Mouse (Mus musculus): ENCODE data around the gene Dgkh. TPM values are rescaled to one million over a fixed set of nuclear protein-coding genes. Genes with fewer than 3 reads are reported as not detected.
A peak's percentile ranks its signal among the peaks of the same experiment; 100 is the strongest.
"Not testable (repeated sequence)": the region's sequence is repeated elsewhere in the genome, so short reads cannot be mapped to it uniquely, and the experiment has no call there.

The Dgkh gene
- total and polyA plus RNA-seq, 2 experiments from 2014 or later = 2.7 to 16.2 TPM

DNA sequence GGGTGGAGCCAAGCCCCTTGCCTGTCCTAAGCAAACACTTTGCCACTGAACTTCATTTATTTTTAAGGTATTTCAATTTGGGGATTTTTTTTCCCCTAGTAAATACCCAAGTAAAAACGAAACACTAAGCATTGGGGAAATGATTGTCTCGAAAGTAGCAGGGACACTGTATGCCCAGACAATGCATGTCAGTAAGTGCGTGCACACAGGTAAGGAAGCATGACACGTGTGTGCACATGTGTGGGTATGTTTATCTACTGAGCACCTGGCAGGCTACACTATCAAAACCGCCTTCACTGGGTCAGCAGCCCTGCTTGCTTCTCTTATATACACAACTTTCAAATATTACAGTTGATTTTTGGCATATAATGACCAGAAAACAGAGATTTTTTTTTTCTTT, 164.2 kb downstream of the Dgkh start:
- DNase-seq = no peak
- no peaks in the 10 kb centered on the region for H3K4me1 ChIP-seq (ENCODE audit: insufficient read depth)
- peaks cover 31% of the 10 kb centered on the region for H3K36me3 ChIP-seq (ENCODE audit: insufficient read depth)
- WGBS = 93% methylated on average over 5 of the region's 5 CpGs
- H3K4me3 ChIP-seq (ENCODE audit: low read depth, low read length) = no peak overlapping the region
- H3K4me2 ChIP-seq (ENCODE audit: low read depth) = no peak overlapping the region
- no peak overlapping the region for H3K27ac ChIP-seq (ENCODE audit: low read depth, low read length)
- no peaks in the 10 kb centered on the region for H3K27me3 ChIP-seq (ENCODE audit: insufficient read depth, low read length)
- H3K9me3 ChIP-seq (ENCODE audit: low read length) = no peaks in the 10 kb centered on the region
- TF ChIP-seq CTCF (IDR thresholded peaks at IDR 0.05; ENCODE audit: low read depth) = no peak
- ATAC-seq = no peak
- no peak overlapping the region for H3K9ac ChIP-seq

- WGBS = 84% methylated on average over 4 of the region's 4 CpGs
Observed at GRCm38 (mm10) chr14:78566431-78566830, 166.1 kb downstream of the Dgkh start.

DNA sequence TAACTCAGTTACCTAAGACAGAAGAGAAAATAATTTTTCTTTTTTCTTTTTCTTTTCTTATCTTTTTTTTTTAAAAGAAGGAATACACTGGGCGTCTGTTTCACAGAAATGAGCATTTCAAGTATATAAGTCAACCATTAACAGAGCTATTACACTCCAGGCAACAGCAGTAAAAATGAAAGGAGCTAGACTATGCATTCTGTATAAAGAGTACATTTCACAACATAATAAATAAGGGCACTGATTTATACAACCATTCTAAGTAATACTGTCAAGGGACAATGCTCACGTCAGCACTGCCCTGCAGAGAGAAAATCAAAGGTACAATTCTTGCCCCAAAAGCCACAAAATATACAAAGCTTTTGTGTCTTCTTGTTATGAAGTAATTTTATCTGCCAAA, 168.3 kb downstream of the Dgkh start:
- Histone ChIP-seq H3K36me3 (ENCODE audit: insufficient read depth) (peaks cover 16% of the 10 kb centered on the region), H3K27me3 (ENCODE audit: insufficient read depth, low read length) (no peaks in the 10 kb centered on the region), H3K4me3 (ENCODE audit: low read depth, low read length) (no peak overlapping the region), H3K9ac (no peak overlapping the region), H3K4me1 (ENCODE audit: insufficient read depth) (no peaks in the 10 kb centered on the region), H3K4me2 (ENCODE audit: low read depth) (no peak overlapping the region), H3K9me3 (ENCODE audit: low read length) (no peaks in the 10 kb centered on the region), H3K27ac (ENCODE audit: low read depth, low read length) (no peak overlapping the region)
- WGBS = 88% methylated on average over 2 of the region's 2 CpGs
- no peak for DNase-seq
- ATAC-seq = no peak
- TF ChIP-seq CTCF (IDR thresholded peaks at IDR 0.05; ENCODE audit: low read depth) = no peak

More at GRCm38 (mm10) chr14:78566431-78566830, 166.1 kb downstream of the Dgkh start:
- H3K4me2 ChIP-seq (ENCODE audit: low read depth) = no peak overlapping the region
- H3K36me3 ChIP-seq (ENCODE audit: insufficient read depth) = peaks cover 23% of the 10 kb centered on the region
- H3K9ac ChIP-seq = no peak overlapping the region
- H3K27ac ChIP-seq (ENCODE audit: low read depth, low read length) = no peak overlapping the region
- H3K4me1 ChIP-seq (ENCODE audit: insufficient read depth) = no peaks in the 10 kb centered on the region
- ATAC-seq (no peak), DNase-seq (no peak)
- no peaks in the 10 kb centered on the region for H3K9me3 ChIP-seq (ENCODE audit: low read length)
- H3K4me3 ChIP-seq (ENCODE audit: low read depth, low read length) = no peak overlapping the region
- TF ChIP-seq CTCF (IDR thresholded peaks at IDR 0.05; ENCODE audit: low read depth) = no peak
- H3K27me3 ChIP-seq (ENCODE audit: insufficient read depth, low read length) = no peaks in the 10 kb centered on the region

DNA sequence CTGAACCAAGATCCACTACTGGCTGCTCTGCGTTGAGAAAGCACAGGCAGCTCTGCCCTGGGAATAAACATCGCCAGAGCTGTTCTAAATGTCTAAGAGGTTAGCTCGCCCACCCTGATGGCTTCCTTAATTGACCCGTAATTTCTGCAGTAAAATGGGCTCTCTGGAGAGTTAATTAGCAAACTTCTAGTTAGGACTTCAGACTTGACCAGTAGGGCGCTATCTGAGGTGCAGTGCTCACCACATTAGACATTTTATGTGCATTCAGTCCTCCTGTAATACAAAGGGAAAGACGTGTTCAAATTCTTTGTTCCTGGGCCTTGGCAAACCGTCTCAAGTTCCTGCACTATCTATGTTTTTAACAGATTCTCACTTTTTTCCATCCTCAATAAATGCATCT, 169.4 kb downstream of the Dgkh start:
- Histone ChIP-seq H3K27ac (ENCODE audit: low read depth, low read length) (no peak overlapping the region), H3K9ac (no peak overlapping the region), H3K36me3 (ENCODE audit: insufficient read depth) (peaks cover 7% of the 10 kb centered on the region; the same call in 1 of the 2 replicates), H3K4me3 (ENCODE audit: low read depth, low read length) (no peak overlapping the region), H3K9me3 (ENCODE audit: low read length) (no peaks in the 10 kb centered on the region), H3K4me2 (ENCODE audit: low read depth) (no peak overlapping the region), H3K4me1 (ENCODE audit: insufficient read depth) (no peaks in the 10 kb centered on the region), H3K27me3 (ENCODE audit: insufficient read depth, low read length) (no peaks in the 10 kb centered on the region)
- no peak for ATAC-seq
- WGBS = 52% methylated on average over 7 of the region's 7 CpGs
- TF ChIP-seq CTCF (IDR thresholded peaks at IDR 0.05; ENCODE audit: low read depth) = no peak
- no peak for DNase-seq

- 81% methylated on average over 4 of the region's 4 CpGs for WGBS
- Histone ChIP-seq H3K9ac (no peak overlapping the region), H3K36me3 (ENCODE audit: insufficient read depth) (0 out of 2 replicates have a peak, but pooled peaks cover 3% of the 10 kb centered on the region), H3K27me3 (ENCODE audit: insufficient read depth, low read length) (no peaks in the 10 kb centered on the region), H3K9me3 (ENCODE audit: low read length) (no peaks in the 10 kb centered on the region), H3K27ac (ENCODE audit: low read depth, low read length) (no peak overlapping the region), H3K4me1 (ENCODE audit: insufficient read depth) (no peaks in the 10 kb centered on the region), H3K4me3 (ENCODE audit: low read depth, low read length) (no peak overlapping the region), H3K4me2 (ENCODE audit: low read depth) (no peak overlapping the region)
- ATAC-seq = no peak
- DNase-seq = no peak
- no peak for TF ChIP-seq CTCF (IDR thresholded peaks at IDR 0.05; ENCODE audit: low read depth)
Observed at GRCm38 (mm10) chr14:78562121-78562520, 170.5 kb downstream of the Dgkh start.

DNA sequence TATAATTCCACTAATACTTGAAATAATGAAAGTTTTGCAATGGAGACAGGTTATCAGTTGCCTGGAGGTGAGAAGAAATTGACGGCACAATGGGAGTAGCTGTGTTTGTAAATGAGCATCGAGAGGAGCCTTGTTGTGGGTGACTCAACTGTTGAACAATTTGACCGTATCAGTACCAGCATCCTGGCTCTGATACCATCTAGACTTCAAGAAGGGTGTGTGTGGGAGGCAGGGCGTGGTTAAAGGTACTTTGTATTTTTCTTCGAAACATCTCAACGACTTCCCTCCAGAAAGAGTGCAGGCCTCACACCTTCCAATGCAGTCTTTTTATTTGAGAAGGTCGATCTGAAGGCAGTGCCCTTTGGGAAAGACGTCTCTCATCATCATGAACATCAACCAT, 173.5 kb downstream of the Dgkh start:
- H3K9ac ChIP-seq = no peak overlapping the region
- DNase-seq (no peak), ATAC-seq (no peak)
- no peak overlapping the region for H3K27ac ChIP-seq (ENCODE audit: low read depth, low read length)
- H3K4me1 ChIP-seq (ENCODE audit: insufficient read depth) = no peaks in the 10 kb centered on the region
- no peaks in the 10 kb centered on the region for H3K9me3 ChIP-seq (ENCODE audit: low read length)
- H3K27me3 ChIP-seq (ENCODE audit: insufficient read depth, low read length) = no peaks in the 10 kb centered on the region
- 93% methylated on average over 8 of the region's 8 CpGs for WGBS
- no peak for TF ChIP-seq CTCF (IDR thresholded peaks at IDR 0.05; ENCODE audit: low read depth)
- no peaks in the 10 kb centered on the region for H3K36me3 ChIP-seq (ENCODE audit: insufficient read depth)
- no peak overlapping the region for H3K4me2 ChIP-seq (ENCODE audit: low read depth)
- H3K4me3 ChIP-seq (ENCODE audit: low read depth, low read length) = no peak overlapping the region

- ATAC-seq; H3K9ac ChIP-seq; DNase-seq; H3K4me3 ChIP-seq (ENCODE audit: low read depth, low read length); H3K9me3 ChIP-seq (ENCODE audit: low read length); H3K36me3 ChIP-seq (ENCODE audit: insufficient read depth); H3K27me3 ChIP-seq (ENCODE audit: insufficient read depth, low read length); H3K27ac ChIP-seq (ENCODE audit: low read depth, low read length); H3K4me2 ChIP-seq (ENCODE audit: low read depth); H3K4me1 ChIP-seq (ENCODE audit: insufficient read depth): not testable (repeated sequence)
- 21% methylated on average over 3 of the region's 3 CpGs for WGBS
Observed at GRCm38 (mm10) chr14:78554830-78555229, 177.7 kb downstream of the Dgkh start.

DNA sequence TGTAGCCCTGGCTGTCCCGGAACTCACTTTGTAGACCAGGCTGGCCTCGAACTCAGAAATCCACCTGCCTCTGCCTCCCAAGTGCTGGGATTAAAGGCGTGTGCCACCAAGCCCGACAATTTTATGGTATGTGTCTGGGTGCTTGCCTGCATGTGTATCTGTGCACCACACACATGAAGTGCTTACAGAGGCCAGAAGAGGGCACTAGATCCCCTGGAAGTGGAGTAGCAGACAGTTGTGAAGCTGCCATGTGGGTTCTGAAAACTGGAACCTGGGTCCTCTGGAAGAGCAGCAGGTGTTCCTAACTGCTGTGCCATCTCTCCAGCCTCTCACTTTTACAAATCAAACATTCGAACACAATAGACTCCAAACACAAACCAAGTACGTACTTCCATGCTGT, 178.9 kb downstream of the Dgkh start:
- Histone ChIP-seq H3K36me3 (ENCODE audit: insufficient read depth) (no peaks in the 10 kb centered on the region), H3K4me2 (ENCODE audit: low read depth) (no peak overlapping the region), H3K4me3 (ENCODE audit: low read depth, low read length) (no peak overlapping the region), H3K27me3 (ENCODE audit: insufficient read depth, low read length) (no peaks in the 10 kb centered on the region), H3K27ac (ENCODE audit: low read depth, low read length) (no peak overlapping the region), H3K4me1 (ENCODE audit: insufficient read depth) (no peaks in the 10 kb centered on the region), H3K9ac (no peak overlapping the region), H3K9me3 (ENCODE audit: low read length) (no peaks in the 10 kb centered on the region)
- 95% methylated on average over 6 of the region's 6 CpGs for WGBS
- ATAC-seq (no peak), DNase-seq (no peak)
- 0 out of 2 replicates have a peak, but pooled peaks have one; percentile 8 for TF ChIP-seq CTCF (IDR thresholded peaks at IDR 0.05; ENCODE audit: low read depth)

All from forebrain, postnatal 0 days (tissue).